Mouse (Mus musculus) C3H10T1/2 (cell line): ENCODE results near the gene Ppp1r8. TPM values are rescaled to one million over a fixed set of nuclear protein-coding genes. Genes with fewer than 3 reads are reported as not detected.

Experiments used
- polyA plus RNA-seq, 2 experiments: library from polyadenylated mRNA; unstranded; fragments of >200 nt; fragmentation: generic; extraction: Trizol; gene quantifications; one replicate each; pipeline ENCODE4 v1.2.1; 2012; ENCODE audit warnings: missing spikeins in 2 of 2

The Ppp1r8 gene
- 10 to 100 TPM; 20.8 to 34.2 TPM for polyA plus RNA-seq

GRCm38 (mm10) chr4:132842970-132843704 lies at the start of gene Ppp1r8:
Ppp1r8 (minus strand) TSS chr4:132843169.

GRCm38 (mm10) chr4:132884064-132884843 lies 41.3 kb upstream of the Ppp1r8 start, which contains the start of gene Stx12:
Stx12 (minus strand) TSS chr4:132884509.

DNA sequence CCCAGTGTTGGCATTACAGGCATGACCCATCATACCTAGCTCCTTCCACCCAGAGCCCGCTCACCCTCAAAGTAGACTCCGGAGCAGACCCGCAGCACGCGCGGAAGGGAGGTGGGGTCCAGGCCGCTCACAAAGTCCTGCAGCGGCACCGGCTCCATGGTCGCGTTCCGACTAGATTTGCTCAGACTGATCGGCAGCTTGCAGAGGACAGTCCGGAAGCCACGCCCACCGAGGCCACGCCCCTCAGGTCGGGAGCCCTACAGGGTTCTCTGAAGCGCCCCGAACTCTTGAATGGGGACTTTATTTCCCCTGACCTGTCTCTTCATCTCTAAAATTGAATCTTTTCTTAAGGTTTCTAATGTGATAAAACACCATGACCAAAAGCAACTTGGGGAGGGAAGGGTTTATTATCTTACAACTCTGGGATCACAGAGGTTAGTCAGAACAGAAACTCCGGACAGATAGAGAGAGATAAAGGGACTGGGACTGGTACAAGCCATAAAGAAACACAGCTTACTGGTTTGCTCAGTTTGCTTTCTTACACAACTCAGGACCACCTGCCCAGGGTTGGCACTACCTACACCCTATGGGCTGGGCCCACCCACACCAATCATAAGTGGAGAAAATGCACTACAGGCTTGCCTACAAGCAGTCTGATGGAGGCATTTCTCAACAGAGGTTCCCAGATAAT lies 46.6 kb downstream of the Ppp1r8 start, which contains the start of gene Themis2:
Gene Themis2 (minus strand): TSS at position 192 of the 691 bp plus-strand sequence.

Other genes starting within 250 kb of the Ppp1r8 start
- 10 to 100 TPM in 1 of 2 experiments, 1 to 10 TPM in 1; 5.2 to 12.4 TPM for gene Eya3, start 204.2 kb downstream of the Ppp1r8 start, polyA plus RNA-seq
- gene Xkr8, start 110.6 kb downstream of the Ppp1r8 start, polyA plus RNA-seq: 1 to 10 TPM; 2.1 to 7.6 TPM
- 1 to 10 TPM; 5.7 to 7.7 TPM for gene Smpdl3b, start 85.9 kb downstream of the Ppp1r8 start, polyA plus RNA-seq
- 10 to 100 TPM; 21.8 to 42.1 TPM for gene Rpa2, start 74.8 kb downstream of the Ppp1r8 start, polyA plus RNA-seq
- not detected for gene Themis2, start 46.8 kb downstream of the Ppp1r8 start, polyA plus RNA-seq
- gene Stx12, start 41.3 kb upstream of the Ppp1r8 start, polyA plus RNA-seq: 10 to 100 TPM in 1 of 2 experiments, 1 to 10 TPM in 1; 2.7 to 22.1 TPM
- 10 to 100 TPM in 1 of 2 experiments, 1 to 10 TPM in 1; 5.5 to 19.0 TPM for gene Fam76a, start 79.4 kb upstream of the Ppp1r8 start, polyA plus RNA-seq
- under 1 TPM in 1 of 2 experiments, not detected in 1; 0.01 TPM for gene Fgr, start 130.9 kb upstream of the Ppp1r8 start, polyA plus RNA-seq
- 10 to 100 TPM in 1 of 2 experiments, 1 to 10 TPM in 1; 3.5 to 50.8 TPM for gene Ahdc1, start 168.1 kb upstream of the Ppp1r8 start, polyA plus RNA-seq